Mouse (Mus musculus) heart, embryonic 10.5 days (tissue): ENCODE measurements around the gene Gm30302. TPM values are rescaled to one million over a fixed set of nuclear protein-coding genes. Genes with fewer than 3 reads are reported as not detected.

ENCODE experiments used
- DNase-seq: peaks from one replicate; pipeline ENCODE4 v3.0.0-alpha.2; 2017; ENCODE audit warnings: low spot score
- H3K27ac ChIP-seq: fragments of 300-500 bp; sonication (generic); 2 replicates; pipeline ENCODE4 v1.5.1; 2016; ENCODE audit warnings: mild to moderate bottlenecking
- H3K27me3 ChIP-seq: fragments of 300-500 bp; sonication (generic); 2 replicates; pipeline ENCODE4 v1.6.1; 2016; ENCODE audit warnings: mild to moderate bottlenecking; ENCODE audit not compliant: poor library complexity, insufficient read depth, severe bottlenecking
- H3K36me3 ChIP-seq: fragments of 300-500 bp; sonication (generic); 2 replicates; pipeline ENCODE4 v1.6.1; 2016; ENCODE audit warnings: mild to moderate bottlenecking, moderate library complexity
- H3K4me1 ChIP-seq: fragments of 300-500 bp; sonication (generic); 2 replicates; pipeline ENCODE4 v1.6.1; 2016; ENCODE audit warnings: mild to moderate bottlenecking
- H3K4me3 ChIP-seq: fragments of 300-500 bp; sonication (generic); 2 replicates; pipeline ENCODE4 v1.5.1; 2016; ENCODE audit warnings: mild to moderate bottlenecking, moderate library complexity
- H3K9me3 ChIP-seq: fragments of 300-500 bp; sonication (generic); 2 replicates; pipeline ENCODE4 v1.6.1; 2016; ENCODE audit warnings: mild to moderate bottlenecking, moderate library complexity
- WGBS: fragments of 180-500 bp; shearing (Covaris S2); methylation state at CpG from one replicate; pipeline ENCODE4 v1.1.7; 2016; 5-methylcytosine and 5-hydroxymethylcytosine counted together
- polyA plus RNA-seq: library from polyadenylated mRNA; unstranded; fragments of >200 nt; fragmentation: Nextera tagmentation; extraction: Ambion mirVana; gene quantifications from 2 replicates; pipeline ENCODE4 v1.2.1, GENCODE M21; 2016

The Gm30302 gene
- polyA plus RNA-seq: 0.10 TPM in 2 replicates

- no peaks in the 10 kb centered on the region for H3K4me1 ChIP-seq
- WGBS: 82% methylated on average over 1 of the region's 1 CpGs
Observed at GRCm38 (mm10) chr13:49798901-49799300, at the start of gene Gm30302. TSS of gene Gm30302 (minus strand) at chr13:49799001.

GRCm38 (mm10) chr13:49846751-49847150, 48.0 kb upstream of the Gm30302 start:
- Histone ChIP-seq H3K9me3 (no peaks in the 10 kb centered on the region), H3K4me3 (no peak overlapping the region), H3K4me1 (peaks cover 11% of the 10 kb centered on the region), H3K36me3 (no peaks in the 10 kb centered on the region), H3K27me3 (no peaks in the 10 kb centered on the region), H3K27ac (no peak overlapping the region)
- 4% methylated on average over 3 of the region's 3 CpGs for WGBS
- peak; percentile 68 for DNase-seq

More at GRCm38 (mm10) chr13:49798901-49799300, at the start of gene Gm30302:
- H3K9me3 ChIP-seq: no peaks in the 10 kb centered on the region; the same call in 1 of the 2 replicates
- no peak for DNase-seq
- no peaks in the 10 kb centered on the region for H3K27me3 ChIP-seq
- no peak within 1 kb of the TSS for H3K4me3 ChIP-seq
- H3K27ac ChIP-seq: no peak within 1 kb of the TSS
- H3K36me3 ChIP-seq: no peaks in the 10 kb centered on the region

- WGBS: 74% methylated on average over 3 of the region's 3 CpGs
- Histone ChIP-seq H3K4me3 (no peak overlapping the region), H3K9me3 (no peaks in the 10 kb centered on the region), H3K36me3 (no peaks in the 10 kb centered on the region), H3K4me1 (peaks cover 11% of the 10 kb centered on the region), H3K27me3 (no peaks in the 10 kb centered on the region), H3K27ac (peak overlapping the region; percentile 1; the same call in 1 of the 2 replicates)
- peak; percentile 66 for DNase-seq
Observed at GRCm38 (mm10) chr13:49846141-49846540, 47.3 kb upstream of the Gm30302 start.

- H3K27ac ChIP-seq: peak overlapping the region; percentile 1; the same call in 1 of the 2 replicates
- 85% methylated on average over 3 of the region's 3 CpGs for WGBS
- no peaks in the 10 kb centered on the region for H3K36me3 ChIP-seq
- H3K4me1 ChIP-seq: peaks cover 11% of the 10 kb centered on the region
- H3K4me3 ChIP-seq: no peak overlapping the region
- H3K27me3 ChIP-seq: no peaks in the 10 kb centered on the region
- H3K9me3 ChIP-seq: no peaks in the 10 kb centered on the region
- peak; percentile 70 for DNase-seq
Observed at GRCm38 (mm10) chr13:49845663-49846062, 46.9 kb upstream of the Gm30302 start.

DNA sequence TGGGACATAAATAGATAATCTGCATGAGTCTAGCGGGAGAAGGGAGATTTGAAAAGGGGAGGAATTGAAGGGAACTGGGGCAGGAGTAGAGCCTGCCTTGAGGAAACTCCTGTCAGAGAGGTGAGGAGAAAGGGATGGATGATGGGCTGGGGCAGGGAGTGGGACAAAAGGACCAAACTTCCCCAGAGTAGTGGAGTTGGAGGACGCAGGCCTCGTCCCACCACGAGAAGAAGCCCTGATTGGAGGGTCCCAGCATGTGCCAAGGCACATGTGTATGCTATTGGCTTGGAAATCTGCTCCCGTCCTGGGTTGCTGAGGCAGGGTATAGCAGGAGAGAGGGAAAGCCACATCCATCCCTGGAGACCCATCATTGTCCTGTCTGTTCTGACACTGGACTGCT, 45.3 kb upstream of the Gm30302 start:
- H3K27me3 ChIP-seq: no peaks in the 10 kb centered on the region

DNA sequence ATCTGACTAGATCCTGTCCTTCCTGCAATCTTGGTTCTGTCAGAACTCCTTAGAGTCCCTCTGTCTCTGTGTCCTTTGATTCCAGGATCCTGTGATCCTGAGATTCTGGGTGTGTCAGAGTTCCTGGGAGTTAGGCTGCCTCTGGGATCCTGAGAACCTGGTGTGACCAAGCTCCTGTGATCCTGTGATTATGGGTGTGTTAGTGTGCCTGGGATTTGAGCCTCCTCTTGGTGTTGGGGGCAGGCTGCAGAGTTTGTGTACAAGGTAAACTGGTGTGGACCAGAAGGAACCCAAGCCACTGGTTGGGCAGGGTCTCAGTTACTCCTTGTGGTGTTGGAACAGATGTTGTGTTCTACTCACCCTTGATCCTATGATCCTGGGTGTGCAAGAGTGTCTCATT, 42.4 kb upstream of the Gm30302 start:
- Histone ChIP-seq H3K4me1 (peaks cover 2% of the 10 kb centered on the region; the same call in 1 of the 2 replicates), H3K36me3 (no peaks in the 10 kb centered on the region), H3K27ac (no peak overlapping the region), H3K9me3 (no peaks in the 10 kb centered on the region), H3K4me3 (no peak overlapping the region), H3K27me3 (no peaks in the 10 kb centered on the region)
- DNase-seq: peak; percentile 56

More for the DNA sequence above, 45.3 kb upstream of the Gm30302 start:
- Histone ChIP-seq H3K27ac (no peak overlapping the region), H3K4me3 (no peak overlapping the region), H3K9me3 (no peaks in the 10 kb centered on the region), H3K36me3 (no peaks in the 10 kb centered on the region), H3K4me1 (peaks cover 11% of the 10 kb centered on the region)
- DNase-seq: no peak
- WGBS: 74% methylated on average over 5 of the region's 5 CpGs

DNA sequence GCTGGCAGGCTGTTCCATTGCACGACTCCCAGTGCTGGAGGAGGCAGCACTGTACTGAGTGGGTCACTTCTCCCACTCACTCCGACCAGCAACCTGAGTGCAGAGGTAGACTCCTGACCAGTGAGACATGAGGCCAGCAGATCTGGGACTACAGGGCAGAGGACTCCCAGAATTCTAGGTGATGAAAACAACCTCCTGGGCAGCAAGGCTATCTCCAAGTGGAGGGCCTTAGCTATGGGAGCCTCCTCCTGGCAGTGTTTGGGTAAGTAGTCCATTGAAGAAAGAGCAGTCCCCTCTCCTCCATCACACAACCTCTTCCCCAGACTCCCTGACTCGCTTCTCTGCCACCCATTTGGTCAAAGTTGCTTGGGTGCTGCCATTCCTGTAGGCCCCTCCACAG, 31.6 kb upstream of the Gm30302 start:
- no peak for DNase-seq
- no peak overlapping the region for H3K27ac ChIP-seq
- H3K4me3 ChIP-seq: no peak overlapping the region
- WGBS: 77% methylated on average over 3 of the region's 3 CpGs
- no peaks in the 10 kb centered on the region for H3K27me3 ChIP-seq
- H3K36me3 ChIP-seq: no peaks in the 10 kb centered on the region
- H3K4me1 ChIP-seq: no peaks in the 10 kb centered on the region
- H3K9me3 ChIP-seq: no peaks in the 10 kb centered on the region

- no peaks in the 10 kb centered on the region for H3K36me3 ChIP-seq
- H3K27me3 ChIP-seq: no peaks in the 10 kb centered on the region
- no peak overlapping the region for H3K27ac ChIP-seq
- 85% methylated on average over 4 of the region's 4 CpGs for WGBS
- DNase-seq: no peak
- H3K9me3 ChIP-seq: no peaks in the 10 kb centered on the region
- H3K4me1 ChIP-seq: no peaks in the 10 kb centered on the region
- H3K4me3 ChIP-seq: no peak overlapping the region
Observed at GRCm38 (mm10) chr13:49825300-49825699, 26.5 kb upstream of the Gm30302 start.

DNA sequence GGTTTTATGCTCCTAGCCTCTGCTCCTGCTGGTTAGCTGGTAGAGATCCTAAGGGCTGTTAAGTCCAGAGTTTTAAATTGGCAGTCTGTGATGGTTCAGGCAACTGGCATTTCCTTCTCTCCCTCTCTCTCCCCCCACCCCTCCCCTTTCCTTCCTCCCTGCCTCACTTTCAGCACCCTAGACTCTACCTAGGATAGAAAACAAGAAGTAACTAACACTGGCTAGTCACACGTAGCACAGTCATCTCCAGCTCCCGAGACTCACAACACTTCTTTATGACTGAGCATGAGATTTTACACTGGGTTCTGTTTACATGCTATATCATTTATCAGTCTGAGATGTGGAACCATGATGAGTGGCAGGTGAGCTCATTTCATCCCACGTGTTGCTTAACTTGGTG, 16.2 kb upstream of the Gm30302 start:
- H3K9me3 ChIP-seq: 0 out of 2 replicates have a peak, but pooled peaks cover 6% of the 10 kb centered on the region
- DNase-seq: no peak
- WGBS: 74% methylated on average over 3 of the region's 3 CpGs
- no peak overlapping the region for H3K4me3 ChIP-seq
- no peak overlapping the region for H3K27ac ChIP-seq
- H3K4me1 ChIP-seq: no peaks in the 10 kb centered on the region
- no peaks in the 10 kb centered on the region for H3K27me3 ChIP-seq
- no peaks in the 10 kb centered on the region for H3K36me3 ChIP-seq

DNA sequence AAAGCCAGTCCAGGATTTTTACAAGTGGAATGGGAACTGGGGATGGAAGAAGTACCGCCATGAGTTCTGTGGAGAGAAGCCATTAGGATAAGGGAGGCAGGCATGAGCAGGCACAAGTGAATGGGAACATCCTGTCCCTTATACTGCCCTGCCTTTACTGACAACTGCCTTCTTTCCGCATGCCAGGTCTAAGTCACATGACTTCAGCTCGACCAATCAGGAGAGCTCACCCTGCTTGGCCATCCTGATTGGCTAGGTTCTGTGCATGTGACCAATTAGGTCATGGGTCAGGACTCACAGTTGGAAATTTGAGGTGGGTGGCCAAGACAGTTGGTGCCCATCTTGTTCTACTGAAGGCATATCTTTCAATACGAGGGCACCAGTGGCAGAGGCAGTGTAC, 15.6 kb upstream of the Gm30302 start:
- no peak overlapping the region for H3K27ac ChIP-seq
- WGBS: 84% methylated on average over 4 of the region's 4 CpGs
- no peaks in the 10 kb centered on the region for H3K27me3 ChIP-seq
- no peaks in the 10 kb centered on the region for H3K36me3 ChIP-seq
- no peaks in the 10 kb centered on the region for H3K4me1 ChIP-seq
- H3K4me3 ChIP-seq: no peak overlapping the region
- H3K9me3 ChIP-seq: 0 out of 2 replicates have a peak, but pooled peaks cover 6% of the 10 kb centered on the region
- no peak for DNase-seq

DNA sequence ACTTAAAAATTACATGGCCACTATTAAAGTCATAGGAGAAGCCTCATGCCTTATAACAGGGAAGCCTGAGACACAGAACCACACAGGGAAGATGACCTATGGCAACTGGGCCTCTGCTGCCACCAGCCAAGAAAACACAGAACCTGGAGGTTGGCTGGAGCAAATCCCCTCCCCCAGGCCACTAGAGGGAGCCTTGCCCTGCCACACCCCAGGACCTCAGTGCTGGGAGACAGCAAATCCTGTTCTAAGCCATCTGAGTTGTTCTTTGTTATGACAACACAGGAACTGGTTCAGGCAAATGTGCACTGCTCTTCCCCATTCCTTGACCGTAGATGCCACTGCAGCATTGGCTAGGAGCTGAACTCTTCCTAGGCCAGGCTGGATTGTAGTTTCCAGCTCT, 8.3 kb upstream of the Gm30302 start:
- no peak for DNase-seq
- 74% methylated on average over 1 of the region's 1 CpGs for WGBS

GRCm38 (mm10) chr13:49788563-49789393, 10.0 kb downstream of the Gm30302 start:
- 39% methylated on average over 5 of the region's 5 CpGs for WGBS
- DNase-seq: no peak
- no peaks in the 10 kb centered on the region for H3K36me3 ChIP-seq
- no peaks in the 10 kb centered on the region for H3K27me3 ChIP-seq
- peaks cover 18% of the 10 kb centered on the region for H3K4me1 ChIP-seq
- no peaks in the 10 kb centered on the region for H3K9me3 ChIP-seq
- H3K27ac ChIP-seq: peak overlapping the region; percentile 73
- no peak overlapping the region; the same call in 1 of the 2 replicates for H3K4me3 ChIP-seq

More for the DNA sequence above, 8.3 kb upstream of the Gm30302 start:
- no peaks in the 10 kb centered on the region for H3K36me3 ChIP-seq
- no peak overlapping the region for H3K27ac ChIP-seq
- H3K9me3 ChIP-seq: no peaks in the 10 kb centered on the region
- no peak overlapping the region for H3K4me3 ChIP-seq
- no peaks in the 10 kb centered on the region for H3K27me3 ChIP-seq
- no peaks in the 10 kb centered on the region for H3K4me1 ChIP-seq

DNA sequence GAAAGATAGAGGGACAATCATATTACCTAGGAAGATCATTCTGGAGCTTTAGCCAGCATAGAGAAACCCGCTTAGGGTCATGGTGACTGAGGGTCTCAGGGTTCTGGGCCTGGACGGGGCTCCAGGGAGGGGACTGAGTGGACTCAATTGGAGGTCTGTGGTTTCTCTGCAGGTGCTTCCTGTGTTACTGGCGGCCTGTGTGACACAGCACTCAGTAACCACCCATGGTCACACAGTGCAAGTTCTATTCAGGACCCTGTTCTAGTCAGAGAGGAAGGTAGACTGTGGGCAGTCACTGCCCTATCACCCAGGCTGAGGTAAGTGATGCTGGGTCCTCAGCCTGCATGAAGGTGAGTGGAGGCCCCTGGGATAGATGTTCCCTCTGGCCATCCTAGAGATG, 14.9 kb downstream of the Gm30302 start:
- no peak for DNase-seq
- H3K4me1 ChIP-seq: peaks cover 8% of the 10 kb centered on the region
- no peak overlapping the region for H3K27ac ChIP-seq
- H3K27me3 ChIP-seq: no peaks in the 10 kb centered on the region
- 87% methylated on average over 3 of the region's 3 CpGs for WGBS
- H3K9me3 ChIP-seq: no peaks in the 10 kb centered on the region
- no peak overlapping the region for H3K4me3 ChIP-seq
- H3K36me3 ChIP-seq: no peaks in the 10 kb centered on the region
